Mouse (Mus musculus) limb, embryonic 10.5 days (tissue): Measurements from ENCODE around the gene Myh10. TPM values are rescaled to one million over a fixed set of nuclear protein-coding genes. Genes with fewer than 3 reads are reported as not detected.
"Not testable (repeated sequence)": the region's sequence is repeated elsewhere in the genome, so short reads cannot be mapped to it uniquely, and the experiment has no call there.

Experiments
- DNase-seq: peaks from one replicate; pipeline ENCODE4 v3.0.0-alpha.2; 2017; ENCODE audit warnings: low spot score
- H3K27ac ChIP-seq: fragments of 300-500 bp; sonication (generic); 2 replicates; pipeline ENCODE4 v1.5.1; 2016; ENCODE audit warnings: mild to moderate bottlenecking
- H3K27me3 ChIP-seq: fragments of 300-500 bp; sonication (generic); 2 replicates; pipeline ENCODE4 v1.6.1; 2016; ENCODE audit warnings: low read depth, mild to moderate bottlenecking; ENCODE audit not compliant: poor library complexity, severe bottlenecking
- H3K36me3 ChIP-seq: fragments of 300-500 bp; sonication (generic); 2 replicates; pipeline ENCODE4 v1.6.1; 2016; ENCODE audit warnings: mild to moderate bottlenecking, moderate library complexity
- H3K4me1 ChIP-seq: fragments of 300-500 bp; sonication (generic); 2 replicates; pipeline ENCODE4 v1.6.1; 2016
- H3K4me3 ChIP-seq: fragments of 300-500 bp; sonication (generic); 2 replicates; pipeline ENCODE4 v1.5.1; 2016; ENCODE audit warnings: mild to moderate bottlenecking, moderate library complexity
- H3K9me3 ChIP-seq: fragments of 300-500 bp; sonication (generic); replicated peaks from 2 replicates; pipeline ENCODE4 v1.6.1; 2016; ENCODE audit warnings: mild to moderate bottlenecking
- WGBS: fragments of 180-500 bp; shearing (Covaris S2); methylation state at CpG from one replicate; pipeline ENCODE4 v1.1.7; 2016; 5-methylcytosine and 5-hydroxymethylcytosine counted together
- polyA plus RNA-seq: library from polyadenylated mRNA; unstranded; fragments of >200 nt; fragmentation: Nextera tagmentation; extraction: Ambion mirVana; gene quantifications from 2 replicates; pipeline ENCODE4 v1.2.1, GENCODE M21; 2016

The Myh10 gene
- polyA plus RNA-seq, 1 experiment from 2014 or later = 176 TPM

DNA sequence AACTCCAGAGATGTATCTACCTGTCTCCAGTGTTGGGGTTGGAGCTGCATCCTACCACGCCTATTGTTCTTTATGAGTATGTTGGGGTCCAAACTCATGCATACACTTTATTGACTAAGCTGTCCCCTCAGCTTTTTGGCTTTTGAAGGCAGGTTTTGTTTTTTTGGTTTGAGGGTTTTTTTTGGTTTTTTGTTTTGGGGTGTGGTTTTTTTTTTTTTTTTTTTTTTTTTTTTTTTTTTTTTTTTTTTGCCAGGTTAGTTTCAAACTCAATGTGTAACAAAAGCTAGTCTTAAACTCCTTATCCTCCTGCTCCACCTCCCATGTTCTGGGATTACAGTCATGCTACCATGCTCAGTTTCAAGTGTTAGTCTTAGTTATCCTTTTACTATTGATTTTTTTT is 12.9 kb downstream of the Myh10 start:
- Histone ChIP-seq H3K4me3 (no peak overlapping the region), H3K36me3 (peaks cover 95% of the 10 kb centered on the region), H3K9me3 (no peaks in the 10 kb centered on the region), H3K27ac (no peak overlapping the region), H3K4me1 (no peaks in the 10 kb centered on the region), H3K27me3 (no peaks in the 10 kb centered on the region)
- DNase-seq = no peak
- WGBS = 96% methylated on average over 1 of the region's 1 CpGs

DNA sequence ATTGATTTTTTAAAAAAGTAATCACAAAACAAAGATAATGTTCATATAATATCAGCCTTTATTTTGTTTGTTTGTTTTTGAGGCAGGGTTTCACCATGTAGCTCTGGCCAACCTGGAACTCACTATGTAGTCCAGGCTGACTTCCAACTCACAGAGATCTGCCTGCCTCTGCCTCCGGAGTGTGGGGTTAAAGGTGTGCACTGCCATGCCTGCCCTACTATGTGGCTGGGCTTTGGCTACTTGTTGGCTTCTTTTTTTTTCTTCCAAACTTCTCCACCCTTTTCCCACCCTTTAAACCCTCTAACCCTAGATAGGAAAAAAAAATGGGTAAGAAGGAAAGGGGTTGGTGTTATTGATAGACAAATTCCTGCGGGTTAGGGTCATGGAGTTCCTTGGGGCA is 13.5 kb downstream of the Myh10 start:
- Histone ChIP-seq H3K27me3 (no peaks in the 10 kb centered on the region), H3K4me3 (no peak overlapping the region), H3K36me3 (peaks cover 89% of the 10 kb centered on the region), H3K4me1 (no peaks in the 10 kb centered on the region), H3K9me3 (no peaks in the 10 kb centered on the region), H3K27ac (no peak overlapping the region)
- WGBS = 99% methylated on average over 2 of the region's 2 CpGs
- DNase-seq = no peak

DNA sequence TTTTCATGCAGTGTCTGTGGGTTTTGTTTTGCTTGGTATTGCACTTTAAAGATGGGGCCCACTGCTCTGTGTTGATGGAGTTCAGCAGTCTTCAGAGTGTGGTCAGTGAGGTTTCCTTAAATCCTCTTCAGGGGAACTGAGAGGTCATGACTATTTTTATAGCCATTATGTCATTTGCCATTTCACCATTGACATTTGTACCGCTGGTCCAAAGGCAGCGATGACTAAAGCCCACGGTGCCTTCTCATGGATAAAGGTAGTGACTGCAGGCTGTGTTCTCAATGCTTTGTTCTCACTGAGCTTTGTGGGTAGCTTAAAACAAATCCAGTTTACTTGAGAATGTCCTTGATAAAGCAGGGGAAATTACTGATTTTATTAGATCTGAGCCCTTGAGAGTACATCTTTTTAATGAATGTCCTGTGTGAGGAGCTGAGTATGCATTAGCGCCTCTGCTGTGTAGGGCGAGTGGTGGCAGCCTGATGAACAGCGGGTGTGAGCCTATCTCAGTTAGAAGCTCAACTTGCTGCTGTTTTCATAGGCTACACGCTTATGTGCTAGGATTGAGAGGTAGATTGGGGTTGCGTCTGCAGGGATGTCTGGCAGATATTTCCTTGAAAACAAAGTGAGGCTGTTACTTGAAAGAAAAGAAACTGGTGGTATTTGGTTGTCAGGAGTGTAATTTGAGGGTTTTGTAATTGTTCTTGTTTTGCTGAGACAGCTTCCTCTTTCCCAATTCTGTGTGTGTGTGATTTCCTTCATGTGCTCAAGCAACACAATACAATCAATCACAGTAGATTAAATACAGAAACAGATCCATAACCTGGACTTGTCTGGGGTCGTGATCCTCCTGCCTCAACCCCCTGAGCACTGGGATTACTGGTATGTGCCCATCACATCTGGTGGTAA is 15.4 kb downstream of the Myh10 start:
- no peak overlapping the region for H3K27ac ChIP-seq
- H3K9me3 ChIP-seq = no peaks in the 10 kb centered on the region
- 0 out of 2 replicates have a peak, but pooled peaks cover 3% of the 10 kb centered on the region for H3K4me1 ChIP-seq
- no peak overlapping the region for H3K4me3 ChIP-seq
- 87% methylated on average over 9 of the region's 9 CpGs for WGBS
- H3K36me3 ChIP-seq = peaks cover 81% of the 10 kb centered on the region
- DNase-seq = no peak
- no peaks in the 10 kb centered on the region for H3K27me3 ChIP-seq

DNA sequence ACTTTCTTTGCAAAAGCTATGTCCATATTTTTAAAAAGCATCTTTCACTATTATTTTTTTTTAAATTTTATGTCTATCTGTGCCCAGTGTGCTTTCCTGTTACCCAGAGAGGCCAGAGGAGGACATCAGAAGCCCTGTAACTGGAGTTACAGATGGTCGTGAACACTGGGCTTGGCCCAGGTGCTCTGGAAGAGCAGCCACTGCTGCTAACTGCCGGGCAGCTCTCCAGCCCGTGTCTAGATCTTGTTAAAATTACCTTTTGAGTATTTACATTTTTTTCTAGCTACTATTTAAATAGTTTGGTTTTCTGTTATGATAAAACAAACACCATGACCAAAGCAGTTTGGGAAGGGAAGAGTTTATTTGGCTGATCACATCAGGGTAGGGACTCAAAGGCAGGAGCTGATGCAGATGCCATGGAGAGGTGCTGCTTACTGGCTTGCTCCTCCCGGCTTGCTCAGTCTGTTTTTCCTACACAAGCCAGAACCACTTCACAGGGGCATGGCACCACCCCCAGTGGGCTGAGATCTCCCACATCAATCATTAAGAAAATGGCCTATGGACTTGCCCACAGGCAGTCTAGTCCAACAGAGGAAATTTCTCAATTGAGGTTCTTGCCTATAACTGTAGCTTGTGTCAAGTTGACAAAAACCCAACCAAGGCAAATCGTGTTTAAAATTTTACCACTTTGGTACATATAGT is 16.7 kb downstream of the Myh10 start:
- no peak overlapping the region for H3K27ac ChIP-seq
- H3K4me1 ChIP-seq = 0 out of 2 replicates have a peak, but pooled peaks cover 3% of the 10 kb centered on the region
- H3K36me3 ChIP-seq = peaks cover 81% of the 10 kb centered on the region
- no peaks in the 10 kb centered on the region for H3K9me3 ChIP-seq
- no peak for DNase-seq
- H3K27me3 ChIP-seq = no peaks in the 10 kb centered on the region
- 88% methylated on average over 5 of the region's 5 CpGs for WGBS
- no peak overlapping the region for H3K4me3 ChIP-seq

DNA sequence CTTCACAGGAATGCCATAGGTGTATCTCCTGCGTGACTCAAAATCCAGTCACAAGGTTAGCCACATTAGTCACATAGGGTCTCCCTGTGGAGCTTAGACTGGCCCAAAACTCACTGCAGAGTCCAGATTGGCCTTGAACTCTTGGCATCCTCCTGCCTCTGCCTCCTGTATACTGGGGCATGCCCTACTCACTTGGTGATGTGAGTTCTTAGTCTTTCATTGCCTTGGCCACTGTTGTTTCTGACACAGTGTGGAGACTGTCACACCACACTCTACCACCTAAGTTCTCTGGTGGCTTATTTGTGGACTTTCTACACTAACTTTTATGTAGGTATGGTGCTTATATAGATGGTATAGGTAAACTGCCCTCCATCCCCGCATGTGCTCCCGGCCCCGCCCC is 24.8 kb downstream of the Myh10 start:
- H3K9me3 ChIP-seq = no peaks in the 10 kb centered on the region
- DNase-seq = no peak
- 93% methylated on average over 4 of the region's 4 CpGs for WGBS
- H3K4me1 ChIP-seq = peaks cover 20% of the 10 kb centered on the region; the same call in 1 of the 2 replicates
- peaks cover 85% of the 10 kb centered on the region for H3K36me3 ChIP-seq
- H3K27ac ChIP-seq = no peak overlapping the region
- H3K4me3 ChIP-seq = no peak overlapping the region
- no peaks in the 10 kb centered on the region for H3K27me3 ChIP-seq

DNA sequence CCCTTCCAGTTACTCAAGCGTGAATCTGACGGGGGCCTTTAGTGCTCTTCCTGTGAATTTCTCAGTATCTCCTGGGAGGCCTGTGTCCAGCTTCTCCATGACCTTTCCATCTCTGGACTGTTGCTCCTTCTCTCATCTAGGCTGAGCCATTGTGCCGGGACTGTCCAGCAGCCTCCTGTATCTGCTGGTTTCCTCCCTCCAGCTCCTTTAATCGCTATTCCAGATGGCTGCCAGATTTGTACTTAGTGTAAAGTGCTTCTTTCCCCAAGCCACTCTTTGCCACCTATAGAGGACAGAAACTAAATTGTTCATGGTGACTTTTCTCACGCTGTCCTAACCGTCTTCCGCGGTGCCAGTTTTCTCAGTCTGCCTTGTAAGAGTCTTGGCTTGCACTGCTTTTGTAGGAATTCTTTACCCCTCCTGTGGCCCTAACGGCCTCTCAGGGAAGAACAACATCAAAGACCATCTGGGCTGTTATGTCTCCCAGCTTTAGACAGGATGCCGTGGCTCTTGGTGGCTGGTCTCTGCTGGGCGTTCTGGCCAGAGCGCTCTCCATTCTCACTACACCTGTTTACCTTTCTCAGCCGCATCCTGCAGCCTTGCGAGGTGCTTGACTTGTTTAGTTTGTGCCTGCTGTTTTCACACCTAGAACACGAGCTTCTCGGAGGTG is 25.9 kb downstream of the Myh10 start:
- H3K27ac ChIP-seq = no peak overlapping the region
- no peak for DNase-seq
- H3K27me3 ChIP-seq = no peaks in the 10 kb centered on the region
- peaks cover 20% of the 10 kb centered on the region; the same call in 1 of the 2 replicates for H3K4me1 ChIP-seq
- no peak overlapping the region for H3K4me3 ChIP-seq
- H3K9me3 ChIP-seq = no peaks in the 10 kb centered on the region
- H3K36me3 ChIP-seq = peaks cover 86% of the 10 kb centered on the region
- WGBS = 64% methylated on average over 16 of the region's 16 CpGs

DNA sequence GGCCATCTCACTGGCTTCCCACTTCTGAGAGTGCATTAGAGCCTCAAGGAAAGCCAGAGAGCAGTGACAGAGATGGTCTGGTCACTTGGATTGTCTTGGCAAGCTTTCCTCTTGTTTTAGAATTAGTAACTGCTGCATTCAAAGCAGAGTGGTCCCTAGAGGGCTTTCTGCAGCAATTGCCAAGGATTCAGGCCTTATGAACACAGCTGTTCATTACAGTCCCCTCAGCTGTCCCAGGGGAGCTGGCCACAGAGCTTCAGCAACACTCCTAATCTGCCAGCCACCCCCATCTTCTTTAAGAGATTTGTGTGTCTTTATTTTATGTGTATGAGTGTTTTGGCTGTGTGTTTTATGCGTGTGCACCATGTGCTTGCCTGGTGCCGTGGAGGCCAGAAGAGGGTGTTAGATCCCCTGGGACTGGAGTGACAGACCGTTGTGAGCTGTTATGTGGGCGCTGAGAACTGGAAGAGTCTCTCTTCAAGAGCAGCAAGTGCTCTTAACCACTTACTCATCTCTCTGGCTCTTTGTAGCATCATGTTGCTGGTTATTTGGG is 27.8 kb downstream of the Myh10 start:
- H3K27ac ChIP-seq = no peak overlapping the region
- no peak overlapping the region for H3K4me3 ChIP-seq
- H3K9me3 ChIP-seq = no peaks in the 10 kb centered on the region
- no peaks in the 10 kb centered on the region for H3K27me3 ChIP-seq
- WGBS = 92% methylated on average over 4 of the region's 4 CpGs
- peaks cover 85% of the 10 kb centered on the region for H3K36me3 ChIP-seq
- H3K4me1 ChIP-seq = peaks cover 20% of the 10 kb centered on the region; the same call in 1 of the 2 replicates
- no peak for DNase-seq

DNA sequence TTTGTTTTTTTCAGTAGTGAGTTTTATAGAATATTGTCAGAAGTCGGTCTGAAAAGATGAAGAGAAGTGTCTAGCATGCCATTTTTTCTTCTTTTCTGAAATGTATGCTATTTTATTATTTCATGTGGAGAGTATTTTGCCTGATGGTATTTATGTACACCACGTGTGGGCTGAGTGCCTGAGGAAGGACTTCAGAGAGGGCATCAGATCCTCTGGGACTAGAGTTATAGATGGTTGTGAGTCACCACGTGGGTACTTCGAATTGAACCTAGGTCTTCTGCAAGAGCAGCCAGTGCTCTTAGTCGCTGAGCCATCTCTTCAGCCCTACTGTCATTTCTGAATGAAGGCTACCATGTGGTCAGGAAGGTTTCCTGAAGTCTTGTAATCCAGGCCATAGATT is 28.4 kb downstream of the Myh10 start:
- Histone ChIP-seq H3K4me1 (peaks cover 20% of the 10 kb centered on the region; the same call in 1 of the 2 replicates), H3K27me3 (no peaks in the 10 kb centered on the region), H3K9me3 (no peaks in the 10 kb centered on the region), H3K27ac (no peak overlapping the region), H3K36me3 (peaks cover 84% of the 10 kb centered on the region), H3K4me3 (no peak overlapping the region)
- 88% methylated on average over 5 of the region's 5 CpGs for WGBS
- DNase-seq = no peak

DNA sequence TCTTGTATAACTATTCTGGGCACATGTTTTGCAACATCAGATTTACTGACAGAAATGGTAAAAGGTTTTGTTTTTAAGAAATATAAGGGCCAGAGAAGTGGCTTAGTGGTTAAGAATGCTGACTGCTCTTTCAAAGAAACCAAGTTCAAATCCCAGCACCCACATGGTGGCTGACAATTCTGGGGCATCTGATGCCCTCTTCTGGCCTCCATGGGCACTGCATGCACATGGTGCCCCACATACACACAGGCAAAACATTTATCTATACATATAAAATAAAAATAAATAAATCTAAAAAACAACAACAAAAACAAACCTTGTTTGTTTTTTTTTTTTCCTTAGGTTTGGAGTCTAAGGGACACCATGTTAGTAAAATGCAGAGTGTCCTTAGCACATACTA is 32.8 kb downstream of the Myh10 start:
- peaks cover 89% of the 10 kb centered on the region for H3K36me3 ChIP-seq
- no peaks in the 10 kb centered on the region for H3K27me3 ChIP-seq
- DNase-seq = no peak
- H3K27ac ChIP-seq = no peak overlapping the region
- no peaks in the 10 kb centered on the region for H3K9me3 ChIP-seq
- no peaks in the 10 kb centered on the region for H3K4me1 ChIP-seq
- H3K4me3 ChIP-seq = no peak overlapping the region

DNA sequence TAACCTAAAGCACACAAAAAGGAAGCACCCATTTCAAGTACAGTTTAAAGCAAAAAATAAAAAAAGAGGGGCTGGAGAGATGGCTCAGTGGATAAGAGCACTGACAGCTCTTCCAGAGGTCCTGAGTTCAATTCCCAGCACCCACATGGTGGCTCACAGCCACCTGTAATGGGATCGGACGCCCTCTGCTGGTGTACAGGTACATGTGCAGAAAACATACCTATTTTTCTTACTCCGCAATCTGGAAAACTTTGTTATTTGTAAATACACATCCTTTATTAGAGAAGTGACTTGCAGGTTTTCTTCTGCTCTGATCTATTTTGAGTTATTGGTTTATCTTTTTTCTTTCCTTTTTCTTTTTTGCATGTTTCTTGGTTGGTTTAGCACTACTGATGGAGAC is 37.3 kb downstream of the Myh10 start:
- Histone ChIP-seq H3K4me1 (no peaks in the 10 kb centered on the region), H3K4me3 (no peak overlapping the region), H3K36me3 (peaks cover 73% of the 10 kb centered on the region), H3K9me3 (no peaks in the 10 kb centered on the region), H3K27ac (no peak overlapping the region), H3K27me3 (no peaks in the 10 kb centered on the region)
- no peak for DNase-seq
- WGBS = 86% methylated on average over 3 of the region's 3 CpGs

DNA sequence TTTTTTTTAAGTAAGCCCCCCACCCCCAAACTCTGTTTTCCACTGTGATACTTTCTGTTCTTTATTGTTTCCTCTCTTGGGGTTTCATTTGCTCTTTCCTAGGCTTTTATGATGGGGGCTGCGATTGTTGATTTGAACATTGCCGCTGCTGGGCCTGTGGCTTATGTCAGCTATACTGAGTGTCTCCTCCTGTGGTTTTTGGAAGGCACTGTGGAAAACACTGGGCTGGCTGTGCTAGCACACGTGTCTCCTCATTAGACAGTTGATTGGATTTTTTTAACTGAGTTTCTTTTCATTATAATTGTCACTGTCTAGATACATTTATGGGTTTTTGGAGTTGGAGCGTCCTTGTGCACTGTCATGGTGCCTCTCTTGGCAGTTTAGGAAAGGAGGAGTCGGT is 39.4 kb downstream of the Myh10 start:
- no peak overlapping the region for H3K27ac ChIP-seq
- H3K4me1 ChIP-seq = no peaks in the 10 kb centered on the region
- WGBS = 83% methylated on average over 5 of the region's 5 CpGs
- DNase-seq = no peak
- H3K9me3 ChIP-seq = no peaks in the 10 kb centered on the region
- peaks cover 73% of the 10 kb centered on the region for H3K36me3 ChIP-seq
- no peak overlapping the region for H3K4me3 ChIP-seq
- H3K27me3 ChIP-seq = no peaks in the 10 kb centered on the region

DNA sequence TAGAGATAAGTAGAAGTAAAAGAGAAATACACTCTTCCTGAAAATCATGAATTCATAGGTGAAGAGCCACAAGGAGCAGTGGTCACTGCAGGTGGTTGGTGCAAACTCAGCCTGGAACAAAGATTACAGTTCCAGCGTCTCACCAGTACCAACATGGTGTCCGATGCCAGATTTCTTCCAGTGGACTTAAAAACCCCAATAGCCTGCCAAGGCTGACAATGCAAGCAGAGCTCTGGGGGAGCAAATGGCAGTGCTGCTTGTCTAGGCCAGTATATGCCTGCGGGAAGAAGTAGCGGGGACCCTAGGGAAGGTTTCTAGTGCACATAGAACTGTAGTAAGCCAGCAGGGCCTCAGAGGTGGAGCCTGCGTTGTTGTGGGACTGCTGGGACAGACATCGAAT is 40.7 kb downstream of the Myh10 start:
- Histone ChIP-seq H3K27ac (no peak overlapping the region), H3K27me3 (no peaks in the 10 kb centered on the region), H3K9me3 (no peaks in the 10 kb centered on the region), H3K36me3 (peaks cover 72% of the 10 kb centered on the region), H3K4me1 (no peaks in the 10 kb centered on the region), H3K4me3 (no peak overlapping the region)
- no peak for DNase-seq
- 93% methylated on average over 6 of the region's 6 CpGs for WGBS

DNA sequence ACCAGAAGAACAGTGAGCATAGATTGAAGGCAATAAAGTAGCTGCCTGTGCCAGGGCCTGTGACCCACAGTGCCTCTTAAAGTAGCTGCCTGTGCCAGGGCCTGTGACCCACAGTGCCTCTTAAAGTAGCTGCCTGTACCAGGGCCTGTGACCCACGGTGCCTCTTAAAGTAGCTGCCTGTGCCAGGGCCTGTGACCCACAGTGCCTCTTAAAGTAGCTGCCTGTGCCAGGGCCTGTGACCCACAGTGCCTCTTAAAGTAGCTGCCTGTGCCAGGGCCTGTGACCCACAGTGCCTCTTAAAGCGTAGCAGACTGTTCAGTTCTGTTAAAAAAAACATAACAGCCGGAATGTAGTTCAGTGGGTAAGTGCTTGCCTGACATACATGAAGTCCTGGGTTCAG is 42.0 kb downstream of the Myh10 start:
- not testable (repeated sequence) for H3K27ac ChIP-seq, DNase-seq, H3K9me3 ChIP-seq, H3K4me3 ChIP-seq, H3K4me1 ChIP-seq, H3K27me3 ChIP-seq
- WGBS = 96% methylated on average over 3 of the region's 3 CpGs
- H3K36me3 ChIP-seq = peaks cover 72% of the 10 kb centered on the region
